Mouse (Mus musculus): ENCODE measurements around the gene Bcas3.

DNA sequence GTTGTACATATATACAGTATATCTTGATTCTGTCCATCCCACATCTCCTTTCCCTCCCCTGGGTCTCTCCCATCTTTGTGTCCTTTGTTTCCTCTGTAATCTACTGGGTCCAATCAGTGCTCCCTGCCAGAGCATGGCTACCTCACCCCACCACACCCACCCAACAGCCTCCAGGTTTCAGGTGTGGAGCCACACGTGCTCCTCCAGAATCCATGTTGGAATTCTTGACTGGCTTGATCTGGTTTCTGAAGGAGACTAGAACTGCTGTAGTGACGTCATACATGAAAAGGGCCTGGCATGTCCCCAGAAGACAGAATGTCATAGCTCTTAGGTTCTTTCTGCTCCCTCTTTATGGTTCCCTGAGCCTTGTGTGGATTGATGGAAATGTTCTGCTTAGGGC is 395.9 kb downstream of the Bcas3 start:
- TF ChIP-seq CTCF (IDR thresholded peaks at IDR 0.05; ENCODE audit: low read depth, low read length) = no peak
- no peak for TF ChIP-seq GATA1 (IDR thresholded peaks at IDR 0.05; ENCODE audit: borderline replicate concordance, low read length)
- no peak for TF ChIP-seq TAL1 (conservative IDR thresholded peaks at IDR 0.05; ENCODE audit: low read depth, low read length)

Measured in G1E (cell line).